In genomic region chr5:123346701-123347270, GRCm38 (mm10) we compare ENCODE assay signal across 8 mouse cellular contexts. TPM values are rescaled to one million over a fixed set of nuclear protein-coding genes. Genes with fewer than 3 reads are reported as not detected.
DNase-seq lines count a peak whose midpoint lies in the region; ATAC-seq and TF ChIP-seq lines count a peak whose summit lies in the region.

No protein-coding gene starts in this region.

- H3K9me3 ChIP-seq in hindbrain, embryonic 14.5 days (ENCODE audit: control insufficient read depth, low read length) = no peaks in the 10 kb centered on the region
- no peaks in the 10 kb centered on the region for H3K9me3 ChIP-seq in liver, embryonic 11.5 days (ENCODE audit: control insufficient read depth, low read length)
- H3K9me3 ChIP-seq in stomach, postnatal 0 days (ENCODE audit: control insufficient read depth, low read length) = no peaks in the 10 kb centered on the region

- peak overlapping the region; percentile 36 for H3K27ac ChIP-seq in spleen, adult 2 months (ENCODE audit: insufficient read depth, low read length)
- peak overlapping the region; percentile 97 for H3K27ac ChIP-seq in hindbrain, embryonic 14.5 days
- H3K27ac ChIP-seq in liver, embryonic 11.5 days (ENCODE audit: low read depth, low read length) = peak overlapping the region; percentile 58
- peak overlapping the region; percentile 90 for H3K27ac ChIP-seq in stomach, postnatal 0 days (replicated peaks)

- peak overlapping the region; percentile 90 for H3K9ac ChIP-seq in hindbrain, embryonic 14.5 days
- H3K9ac ChIP-seq in liver, embryonic 11.5 days (ENCODE audit: low read depth, low read length) = peak overlapping the region; percentile 97
- H3K9ac ChIP-seq in stomach, postnatal 0 days (ENCODE audit: low read length) = peak overlapping the region; percentile 87

- H3K27me3 ChIP-seq in spleen, adult 2 months (ENCODE audit: control insufficient read depth, insufficient read depth, low read length) = no peaks in the 10 kb centered on the region
- H3K27me3 ChIP-seq in hindbrain, embryonic 14.5 days (ENCODE audit: control insufficient read depth, insufficient read depth, low read length) = no peaks in the 10 kb centered on the region
- H3K27me3 ChIP-seq in liver, embryonic 11.5 days (replicated peaks; ENCODE audit: control insufficient read depth, insufficient read depth, low read length) = no peaks in the 10 kb centered on the region
- H3K27me3 ChIP-seq in stomach, postnatal 0 days (ENCODE audit: control insufficient read depth, insufficient read depth, low read length) = no peaks in the 10 kb centered on the region

- H3K4me1 ChIP-seq in spleen, adult 2 months (ENCODE audit: control insufficient read depth, insufficient read depth, insufficient read length) = peaks cover 22% of the 10 kb centered on the region
- peaks cover 23% of the 10 kb centered on the region for H3K4me1 ChIP-seq in hindbrain, embryonic 14.5 days (replicated peaks; ENCODE audit: control insufficient read depth, insufficient read depth, low read length)
- H3K4me1 ChIP-seq in liver, embryonic 11.5 days (replicated peaks; ENCODE audit: control insufficient read depth, insufficient read depth, low read length) = peaks cover 23% of the 10 kb centered on the region
- 0 out of 2 replicates have a peak, but pooled peaks cover 2% of the 10 kb centered on the region for H3K4me1 ChIP-seq in stomach, postnatal 0 days (replicated peaks; ENCODE audit: control insufficient read depth, insufficient read depth)

- DNase-seq in spleen, adult 2 months (ENCODE audit: low read depth in 1 of 2, low spot score in 2 of 2) = no peak
- no peak for DNase-seq in spleen, adult 18-20 months
- DNase-seq in hindbrain, embryonic 14.5 days (ENCODE audit: low spot score) = no peak
- no peak for DNase-seq in liver, embryonic 11.5 days (ENCODE audit: low spot score)
- no peak for DNase-seq in stomach, postnatal 0 days (ENCODE audit: low spot score)
- no peak for DNase-seq in cerebellum, postnatal 36 days
- DNase-seq in right cerebral cortex, adult 18-20 months = no peak
- DNase-seq in adrenal gland, postnatal 4 days (ENCODE audit: low spot score in 2 of 2) = no peak

- ATAC-seq in hindbrain, embryonic 14.5 days (ENCODE audit: low FRiP score) = no peak
- ATAC-seq in liver, embryonic 11.5 days (replicated peaks; ENCODE audit: low FRiP score) = no peak
- ATAC-seq in stomach, postnatal 0 days (ENCODE audit: low FRiP score, low TSS enrichment) = no peak

- no peak for TF ChIP-seq CTCF in spleen, adult 2 months (IDR thresholded peaks at IDR 0.05; ENCODE audit: extremely low read depth, insufficient read depth, insufficient read length, insufficient replicate concordance)
- TF ChIP-seq CTCF in stomach, postnatal 0 days (IDR thresholded peaks at IDR 0.05; ENCODE audit: low read depth) = no peak

- peak overlapping the region; percentile 92 for H3K4me2 ChIP-seq in hindbrain, embryonic 14.5 days (replicated peaks)
- H3K4me2 ChIP-seq in liver, embryonic 11.5 days = peak overlapping the region; percentile 97
- peak overlapping the region; percentile 93 for H3K4me2 ChIP-seq in stomach, postnatal 0 days (replicated peaks; ENCODE audit: low read depth)

- H3K36me3 ChIP-seq in spleen, adult 2 months (ENCODE audit: control insufficient read depth, insufficient read depth, low read length) = no peaks in the 10 kb centered on the region
- H3K36me3 ChIP-seq in hindbrain, embryonic 14.5 days (replicated peaks; ENCODE audit: control insufficient read depth, insufficient read depth) = no peaks in the 10 kb centered on the region
- H3K36me3 ChIP-seq in liver, embryonic 11.5 days (ENCODE audit: control insufficient read depth, insufficient read depth, low read length) = no peaks in the 10 kb centered on the region
- no peaks in the 10 kb centered on the region for H3K36me3 ChIP-seq in stomach, postnatal 0 days (ENCODE audit: control insufficient read depth, insufficient read depth, low read length)

- no peak for TF ChIP-seq EP300 in stomach, postnatal 0 days (optimal IDR thresholded peaks at IDR 0.05)

- TF ChIP-seq POLR2A in spleen, adult 2 months (IDR thresholded peaks at IDR 0.05; ENCODE audit: low read depth, low read length) = no peak

- H3K4me3 ChIP-seq in spleen, adult 2 months (ENCODE audit: extremely low read depth, insufficient read depth, insufficient read length) = no peak overlapping the region
- H3K4me3 ChIP-seq in hindbrain, embryonic 14.5 days (replicated peaks; ENCODE audit: low read length) = peak overlapping the region; percentile 81
- H3K4me3 ChIP-seq in liver, embryonic 11.5 days (ENCODE audit: low read depth, low read length) = peak overlapping the region; percentile 97
- H3K4me3 ChIP-seq in stomach, postnatal 0 days (ENCODE audit: low read depth, low read length) = peak overlapping the region; percentile 88

- 69% methylated on average over 7 of the region's 7 CpGs for WGBS in spleen, adult 2 months
- WGBS in hindbrain, embryonic 14.5 days = 57% methylated on average over 7 of the region's 7 CpGs
- WGBS in liver, embryonic 11.5 days = 77% methylated on average over 7 of the region's 7 CpGs
- WGBS in stomach, postnatal 0 days = 61% methylated on average over 7 of the region's 7 CpGs

RNA-seq across cellular contexts. Expression of gene Bcl7a, which starts 3.2 kb away (rescaled TPM):
- polyA plus RNA-seq in spleen, adult 2 months (2012; rRNA removed) = 12.4 and 12.8 TPM in 2 replicates
- 35.6 and 36.5 TPM in 2 replicates for polyA plus RNA-seq in hindbrain, embryonic 14.5 days (2014; fragmentation: Nextera tagmentation; extraction: Ambion mirVana)
- 18.2 and 21.1 TPM in 2 replicates for polyA plus RNA-seq in liver, embryonic 11.5 days (2014; fragmentation: Nextera tagmentation; extraction: Ambion mirVana)
- polyA plus RNA-seq in stomach, postnatal 0 days (2015; fragmentation: Nextera tagmentation; extraction: Ambion mirVana) = 5.9 and 6.4 TPM in 2 replicates
- 10 to 100 TPM; 21.8 to 29.2 TPM for total RNA-seq in adrenal gland, postnatal 4 days (2021)

RNA-seq across cellular contexts. Expression of gene Mlxip, which starts 47.8 kb away (rescaled TPM):
- 87.1 and 113 TPM in 2 replicates for polyA plus RNA-seq in spleen, adult 2 months (2012; rRNA removed)
- polyA plus RNA-seq in hindbrain, embryonic 14.5 days (2014; fragmentation: Nextera tagmentation; extraction: Ambion mirVana) = 21.1 and 21.7 TPM in 2 replicates
- 13.7 and 14.0 TPM in 2 replicates for polyA plus RNA-seq in liver, embryonic 11.5 days (2014; fragmentation: Nextera tagmentation; extraction: Ambion mirVana)
- polyA plus RNA-seq in stomach, postnatal 0 days (2015; fragmentation: Nextera tagmentation; extraction: Ambion mirVana) = 10.5 and 13.2 TPM in 2 replicates
- total RNA-seq in adrenal gland, postnatal 4 days (2021) = 10 to 100 TPM; 30.2 to 35.1 TPM

Comparison
In these comparisons a context has a peak if more than half of its experiments do, and no peak if none do; other contexts are left out.
1. H3K27ac ChIP-seq: peak in every context shown above with its lines; median percentile 97 in hindbrain, embryonic 14.5 days; 90 in stomach, postnatal 0 days; 58 in liver, embryonic 11.5 days; 36 in spleen, adult 2 months.